Comparison of ENCODE assay signal across 9 mouse cellular contexts in genomic region chr9:42808394-42808793, GRCm38 (mm10).
DNase-seq lines count a peak whose midpoint lies in the region; ATAC-seq and TF ChIP-seq lines count a peak whose summit lies in the region.
"Had no signal": no experiment of that assay in that cellular context is flagged by ENCODE, and none has a peak within 500 bp of the region (broad histone marks: within the 10 kb centered on the region; RNA-seq: fewer than 3 reads in every experiment).

No protein-coding gene starts in this region.

- no peak overlapping the region for H3K4me3 ChIP-seq in cerebellum, adult 2 months (replicated peaks; ENCODE audit: insufficient read depth, low read depth, low read length)
- H3K4me3 ChIP-seq in lung, adult 2 months (replicated peaks; ENCODE audit: extremely low read depth, low read depth, low read length), result no peak overlapping the region
- no peak overlapping the region for H3K4me3 ChIP-seq in stomach, postnatal 0 days (ENCODE audit: low read depth, low read length)

- TF ChIP-seq POLR2A in cerebellum, adult 2 months (IDR thresholded peaks at IDR 0.05; ENCODE audit: borderline replicate concordance, insufficient read depth, low read length), result no peak
- no peak for TF ChIP-seq POLR2A in lung, adult 2 months (IDR thresholded peaks at IDR 0.05; ENCODE audit: borderline replicate concordance, extremely low read depth, low read depth, low read length)

- no peaks in the 10 kb centered on the region for H3K4me1 ChIP-seq in cerebellum, adult 2 months (ENCODE audit: control insufficient read depth, insufficient read depth, low read length)
- no peaks in the 10 kb centered on the region; the same call in 1 of the 2 replicates for H3K4me1 ChIP-seq in lung, adult 2 months (ENCODE audit: control insufficient read depth, insufficient read depth, low read length)
- no peaks in the 10 kb centered on the region for H3K4me1 ChIP-seq in stomach, postnatal 0 days (replicated peaks; ENCODE audit: control insufficient read depth, insufficient read depth)

- peak; percentile 16; the same call in 1 of the 2 replicates for TF ChIP-seq CTCF in cerebellum, adult 2 months (IDR thresholded peaks at IDR 0.05; ENCODE audit: borderline replicate concordance, insufficient read depth, low read depth, low read length)
- TF ChIP-seq CTCF in lung, adult 2 months (IDR thresholded peaks at IDR 0.05; ENCODE audit: insufficient read depth, low read length), result peak; percentile 33
- TF ChIP-seq CTCF in stomach, postnatal 0 days (IDR thresholded peaks at IDR 0.05; ENCODE audit: low read depth), result peak; percentile 63

- H3K27ac ChIP-seq in cerebellum, adult 2 months (ENCODE audit: insufficient read depth, low read length), result no peak overlapping the region
- H3K27ac ChIP-seq in stomach, postnatal 0 days (replicated peaks), result no peak overlapping the region
- H3K27ac ChIP-seq: macrophage had no signal

- no peak for TF ChIP-seq EP300 in stomach, postnatal 0 days (optimal IDR thresholded peaks at IDR 0.05)

- 55% methylated on average over 9 of the region's 9 CpGs for WGBS in cerebellum, adult 2 months
- 68% methylated on average over 9 of the region's 9 CpGs for WGBS in lung, adult 2 months
- WGBS in stomach, postnatal 0 days, result 75% methylated on average over 9 of the region's 9 CpGs

- no peak for DNase-seq in cerebellum, adult 2 months
- no peak for DNase-seq in cerebellum, adult 11 months
- no peak for DNase-seq in lung, adult 2 months
- no peak for DNase-seq in lung, adult 18-20 months
- peak; percentile 42 for DNase-seq in embryo, embryonic 11 days
- DNase-seq in stomach, postnatal 0 days (ENCODE audit: low spot score), result no peak
- DNase-seq in retina, embryonic 14.5 days (ENCODE audit: low spot score), result no peak

- H3K4me2 ChIP-seq in stomach, postnatal 0 days (replicated peaks; ENCODE audit: low read depth), result no peak overlapping the region

- no peaks in the 10 kb centered on the region for H3K36me3 ChIP-seq in stomach, postnatal 0 days (ENCODE audit: control insufficient read depth, insufficient read depth, low read length)

- no peak overlapping the region for H3K9ac ChIP-seq in stomach, postnatal 0 days (ENCODE audit: low read length)

- no peaks in the 10 kb centered on the region for H3K9me3 ChIP-seq in stomach, postnatal 0 days (ENCODE audit: control insufficient read depth, low read length)

- ATAC-seq in stomach, postnatal 0 days (ENCODE audit: low FRiP score, low TSS enrichment), result no peak
- ATAC-seq in activated CD4-positive, CD25-positive, alpha-beta regulatory T cell, adult 4 months, result no peak

- no peaks in the 10 kb centered on the region; the same call in 1 of the 2 replicates for H3K27me3 ChIP-seq in cerebellum, adult 2 months (ENCODE audit: control insufficient read depth, insufficient read depth, low read length)
- H3K27me3 ChIP-seq in stomach, postnatal 0 days (ENCODE audit: control insufficient read depth, insufficient read depth, low read length), result no peaks in the 10 kb centered on the region
